Mouse (Mus musculus): ENCODE data around the gene Pax2. TPM values are rescaled to one million over a fixed set of nuclear protein-coding genes. Genes with fewer than 3 reads are reported as not detected.

The Pax2 gene
- total RNA-seq, 2 experiments from 2014 or later: not detected

Small RNA genes within 50 kb of the gene (microRNA-seq; reads per million reads assigned to microRNA genes)
- gene Mir6405 (ENCODE audit: borderline number of aligned reads in 2 of 2): 0 reads per million in 2 experiments

Other genes starting within 250 kb of the Pax2 start
- gene Sec31b, start 210.2 kb upstream of the Pax2 start, total RNA-seq (2021): 1 to 10 TPM; 7.6 to 8.5 TPM
- gene Gm20538, start 203.2 kb upstream of the Pax2 start, total RNA-seq (2021): not detected
- gene Ndufb8, start 200.6 kb upstream of the Pax2 start, total RNA-seq (2021): 1,000 to 10,000 TPM; 2,008 to 2,098 TPM
- gene Hif1an, start 193.2 kb upstream of the Pax2 start, total RNA-seq (2021): 10 to 100 TPM; 54.3 to 59.0 TPM
- gene Slf2, start 175.1 kb downstream of the Pax2 start, total RNA-seq (2021): 10 to 100 TPM; 21.4 to 23.3 TPM
- gene Sema4g, start 233.1 kb downstream of the Pax2 start, total RNA-seq (2021): under 1 TPM; 0.14 to 0.30 TPM
- 10 to 100 TPM; 29.8 to 30.2 TPM for gene Twnk, start 249.6 kb downstream of the Pax2 start, total RNA-seq (2021)